Mouse (Mus musculus): ENCODE data around the gene Ppdpf.

- TF ChIP-seq CTCF (IDR thresholded peaks at IDR 0.05; ENCODE audit: borderline replicate concordance, control insufficient read depth, extremely low read depth, insufficient read depth, low read length, poor library complexity): no peak
- TF ChIP-seq POLR2A (IDR thresholded peaks at IDR 0.05; ENCODE audit: control insufficient read depth, extremely low read depth, insufficient read depth, low read length, poor library complexity): no peak
Measured at GRCm38 (mm10) chr2:181152701-181153100, 34.3 kb upstream of the Ppdpf start.
